ENCODE assay signal across 8 mouse cellular contexts in the genomic region with DNA sequence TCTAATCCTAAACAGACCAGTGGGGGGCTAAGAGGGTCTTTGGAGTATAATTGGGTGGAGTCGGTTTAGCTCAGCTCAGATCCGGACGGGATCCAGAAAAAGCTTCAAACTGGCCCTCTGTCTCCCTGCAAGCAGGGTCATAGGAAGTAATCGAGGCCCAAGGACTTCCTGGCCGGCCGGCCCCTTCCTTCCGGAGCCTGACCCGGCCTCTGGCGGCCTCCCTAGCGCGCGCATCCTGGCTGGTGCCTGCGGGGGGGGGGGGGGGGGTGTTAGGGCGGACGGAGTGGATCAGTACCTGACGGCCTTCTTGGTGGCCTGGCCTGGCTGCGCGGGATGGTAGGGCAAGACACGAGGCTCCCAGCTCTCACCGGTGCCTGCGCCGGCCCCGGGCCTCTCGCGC. TPM values are rescaled to one million over a fixed set of nuclear protein-coding genes. Genes with fewer than 3 reads are reported as not detected.
DNase-seq lines count a peak whose midpoint lies in the region; ATAC-seq and TF ChIP-seq lines count a peak whose summit lies in the region.

No protein-coding gene starts in this region.

- H3K9ac ChIP-seq in heart, embryonic 15.5 days: peak overlapping the region; percentile 74
- H3K9ac ChIP-seq in midbrain, embryonic 11.5 days (ENCODE audit: low read length): peak overlapping the region; percentile 79

- no peaks in the 10 kb centered on the region; the same call in 1 of the 2 replicates for H3K4me1 ChIP-seq in bone marrow, adult 2 months (ENCODE audit: control insufficient read depth, insufficient read depth, low read length)
- peaks cover 30% of the 10 kb centered on the region for H3K4me1 ChIP-seq in heart, embryonic 15.5 days (replicated peaks)
- H3K4me1 ChIP-seq in midbrain, embryonic 11.5 days (ENCODE audit: control insufficient read depth, insufficient read depth, low read length): peaks cover 22% of the 10 kb centered on the region

- H3K27ac ChIP-seq in bone marrow, adult 2 months (ENCODE audit: control insufficient read depth, insufficient read depth, low read depth, low read length, poor library complexity): peak overlapping the region; percentile 26; the same call in 1 of the 2 replicates
- peak overlapping the region; percentile 92 for H3K27ac ChIP-seq in heart, embryonic 15.5 days
- H3K27ac ChIP-seq in midbrain, embryonic 11.5 days (ENCODE audit: low read depth, low read length): peak overlapping the region; percentile 25; the same call in 1 of the 2 replicates

- H3K4me2 ChIP-seq in heart, embryonic 15.5 days: peak overlapping the region; percentile 91
- H3K4me2 ChIP-seq in midbrain, embryonic 11.5 days: peak overlapping the region; percentile 80

- intact Hi-C loops in left cerebral cortex, postnatal 14 days (cut with DNase I): loop anchor here (5.0 kb wide), 1 partner anchor 119 kb away; no protein-coding TSS in a partner anchor

- peaks cover 22% of the 10 kb centered on the region for H3K36me3 ChIP-seq in heart, embryonic 15.5 days
- peaks cover 20% of the 10 kb centered on the region; the same call in 1 of the 2 replicates for H3K36me3 ChIP-seq in midbrain, embryonic 11.5 days (ENCODE audit: control insufficient read depth, insufficient read depth, low read length)

- TF ChIP-seq CTCF in bone marrow, adult 2 months (IDR thresholded peaks at IDR 0.05; ENCODE audit: control insufficient read depth, insufficient read depth, low read length): no peak

- no peak for TF ChIP-seq POLR2A in bone marrow, adult 2 months (IDR thresholded peaks at IDR 0.05; ENCODE audit: borderline replicate concordance, control insufficient read depth, low read depth, low read length)

- H3K9me3 ChIP-seq in heart, embryonic 15.5 days (replicated peaks): no peaks in the 10 kb centered on the region
- H3K9me3 ChIP-seq in midbrain, embryonic 11.5 days (ENCODE audit: control insufficient read depth, low read length): no peaks in the 10 kb centered on the region

- peaks cover 70% of the 10 kb centered on the region for H3K27me3 ChIP-seq in heart, embryonic 15.5 days
- H3K27me3 ChIP-seq in midbrain, embryonic 11.5 days (ENCODE audit: control insufficient read depth, insufficient read depth, low read length): peaks cover 9% of the 10 kb centered on the region; the same call in 1 of the 2 replicates

- no peak; the same call in 1 of the 2 replicates for ATAC-seq in heart, embryonic 15.5 days (replicated peaks; ENCODE audit: insufficient number of reproducible peaks, insufficient read depth, low FRiP score, low read depth)
- ATAC-seq in midbrain, embryonic 11.5 days (ENCODE audit: low FRiP score): no peak

- H3K4me3 ChIP-seq in bone marrow, adult 2 months (replicated peaks; ENCODE audit: control insufficient read depth, low read depth, low read length): peak overlapping the region; percentile 70
- peak overlapping the region; percentile 85 for H3K4me3 ChIP-seq in heart, embryonic 15.5 days
- peak overlapping the region; percentile 62 for H3K4me3 ChIP-seq in midbrain, embryonic 11.5 days (ENCODE audit: low read depth, low read length)

- under 1% methylated on average over 25 of the region's 25 CpGs for WGBS in bone marrow, adult 2 months
- WGBS in heart, embryonic 15.5 days: under 1% methylated on average over 19 of the region's 25 CpGs
- 0% methylated on average over 14 of the region's 25 CpGs for WGBS in midbrain, embryonic 11.5 days

- peak; percentile 26 for DNase-seq in gastrocnemius, adult 18-20 months (ENCODE audit: low spot score)
- DNase-seq in gastrocnemius, postnatal 4 days (ENCODE audit: low spot score in 2 of 2): no peak
- DNase-seq in kidney, postnatal 4 days: peak; percentile 68 to 76
- peak; percentile 88 for DNase-seq in midbrain, embryonic 11.5 days (ENCODE audit: low spot score, missing footprints)
- DNase-seq in right cerebral cortex, postnatal 14 days: no peak
- DNase-seq in left cerebral cortex, postnatal 14 days (ENCODE audit: low spot score in 2 of 2): no peak

RNA-seq across cellular contexts. Expression of gene Chpf, which starts 0.6 kb away (rescaled TPM):
- total RNA-seq in gastrocnemius, adult 18-20 months (2021): 1 to 10 TPM; 3.7 to 4.4 TPM
- 10 to 100 TPM; 47.6 to 51.6 TPM for total RNA-seq in gastrocnemius, postnatal 4 days (2021)
- polyA plus RNA-seq in bone marrow, adult 2 months (2011; ENCODE audit: insufficient read depth, insufficient read length, low replicate concordance, missing spikeins): 2.1 and 4.7 TPM in 2 replicates
- polyA plus RNA-seq in heart, embryonic 15.5 days (2015; fragmentation: Nextera tagmentation; extraction: Ambion mirVana): 23.9 and 36.6 TPM in 2 replicates
- 15.2 and 20.8 TPM in 2 replicates for polyA plus RNA-seq in midbrain, embryonic 11.5 days (2014; fragmentation: Nextera tagmentation; extraction: Ambion mirVana)
- total RNA-seq in left cerebral cortex, postnatal 14 days (2021): 10 to 100 TPM; 77.0 to 79.3 TPM

RNA-seq across cellular contexts. Expression of gene Tmem198, which starts 0.8 kb away (rescaled TPM):
- total RNA-seq in gastrocnemius, adult 18-20 months (2021): under 1 TPM in 1 of 2 experiments, not detected in 1; 0.36 TPM
- under 1 TPM; 0.78 to 0.93 TPM for total RNA-seq in gastrocnemius, postnatal 4 days (2021)
- polyA plus RNA-seq in bone marrow, adult 2 months (2011; ENCODE audit: insufficient read depth, insufficient read length, low replicate concordance, missing spikeins): not detected in 2 replicates
- polyA plus RNA-seq in heart, embryonic 15.5 days (2015; fragmentation: Nextera tagmentation; extraction: Ambion mirVana): 0.39 and 0.80 TPM in 2 replicates
- 11.6 and 13.0 TPM in 2 replicates for polyA plus RNA-seq in midbrain, embryonic 11.5 days (2014; fragmentation: Nextera tagmentation; extraction: Ambion mirVana)
- 10 to 100 TPM; 76.1 to 77.3 TPM for total RNA-seq in left cerebral cortex, postnatal 14 days (2021)

RNA-seq across cellular contexts. Expression of gene Obsl1, which starts 27.8 kb away (rescaled TPM):
- total RNA-seq in gastrocnemius, adult 18-20 months (2021): 10 to 100 TPM; 25.0 to 30.0 TPM
- total RNA-seq in gastrocnemius, postnatal 4 days (2021): 100 to 1,000 TPM; 203 to 213 TPM
- 4.3 and 6.2 TPM in 2 replicates for polyA plus RNA-seq in bone marrow, adult 2 months (2011; ENCODE audit: insufficient read depth, insufficient read length, low replicate concordance, missing spikeins)
- polyA plus RNA-seq in heart, embryonic 15.5 days (2015; fragmentation: Nextera tagmentation; extraction: Ambion mirVana): 95.1 and 122 TPM in 2 replicates
- 31.0 and 33.2 TPM in 2 replicates for polyA plus RNA-seq in midbrain, embryonic 11.5 days (2014; fragmentation: Nextera tagmentation; extraction: Ambion mirVana)
- 10 to 100 TPM; 33.4 to 35.1 TPM for total RNA-seq in left cerebral cortex, postnatal 14 days (2021)

RNA-seq across cellular contexts. Expression of gene Asic4, which starts 28.3 kb away (rescaled TPM):
- total RNA-seq in gastrocnemius, adult 18-20 months (2021): not detected
- total RNA-seq in gastrocnemius, postnatal 4 days (2021): under 1 TPM in 1 of 2 experiments, not detected in 1; 0.13 TPM
- not detected in 2 replicates for polyA plus RNA-seq in bone marrow, adult 2 months (2011; ENCODE audit: insufficient read depth, insufficient read length, low replicate concordance, missing spikeins)
- 0.40 and 0.81 TPM in 2 replicates for polyA plus RNA-seq in heart, embryonic 15.5 days (2015; fragmentation: Nextera tagmentation; extraction: Ambion mirVana)
- polyA plus RNA-seq in midbrain, embryonic 11.5 days (2014; fragmentation: Nextera tagmentation; extraction: Ambion mirVana): 4.6 and 5.9 TPM in 2 replicates
- 10 to 100 TPM; 14.9 to 17.7 TPM for total RNA-seq in left cerebral cortex, postnatal 14 days (2021)

RNA-seq across cellular contexts. Expression of gene Inha, which starts 28.4 kb away (rescaled TPM):
- 1 to 10 TPM; 1.1 to 1.7 TPM for total RNA-seq in gastrocnemius, adult 18-20 months (2021)
- 10 to 100 TPM; 13.4 to 15.1 TPM for total RNA-seq in gastrocnemius, postnatal 4 days (2021)
- polyA plus RNA-seq in bone marrow, adult 2 months (2011; ENCODE audit: insufficient read depth, insufficient read length, low replicate concordance, missing spikeins): not detected in 2 replicates
- polyA plus RNA-seq in heart, embryonic 15.5 days (2015; fragmentation: Nextera tagmentation; extraction: Ambion mirVana): 4.1 and 5.9 TPM in 2 replicates
- 1.3 and 1.6 TPM in 2 replicates for polyA plus RNA-seq in midbrain, embryonic 11.5 days (2014; fragmentation: Nextera tagmentation; extraction: Ambion mirVana)
- total RNA-seq in left cerebral cortex, postnatal 14 days (2021): 10 to 100 TPM; 30.7 to 31.9 TPM

Comparison
In these comparisons a context has a peak if more than half of its experiments do, and no peak if none do; other contexts are left out.
1. DNase-seq: peak in gastrocnemius, adult 18-20 months (single experiment), kidney, postnatal 4 days (2 of 2) and midbrain, embryonic 11.5 days (single experiment); none in gastrocnemius, postnatal 4 days (0 of 2), right cerebral cortex, postnatal 14 days (single experiment) and left cerebral cortex, postnatal 14 days (0 of 2).
2. RNA of gene Chpf, which starts 0.6 kb away (total RNA-seq): 77.0 to 79.3 TPM in left cerebral cortex, postnatal 14 days and 47.6 to 51.6 TPM in gastrocnemius, postnatal 4 days; 3.7 to 4.4 TPM in gastrocnemius, adult 18-20 months; every median in the first group is over 4 times any median in the second.
3. RNA of gene Obsl1, which starts 27.8 kb away (total RNA-seq): 203 to 213 TPM in gastrocnemius, postnatal 4 days; 33.4 to 35.1 TPM in left cerebral cortex, postnatal 14 days and 25.0 to 30.0 TPM in gastrocnemius, adult 18-20 months; every median in the first group is over 4 times any median in the second.
4. H3K27ac ChIP-seq: peak in every context shown above with its lines; median percentile 92 in heart, embryonic 15.5 days; 26 in bone marrow, adult 2 months; 25 in midbrain, embryonic 11.5 days.
5. RNA of gene Tmem198, which starts 0.8 kb away (total RNA-seq): 76.1 to 77.3 TPM in left cerebral cortex, postnatal 14 days; 0.78 to 0.93 TPM in gastrocnemius, postnatal 4 days and 0.36 TPM in gastrocnemius, adult 18-20 months; every median in the first group is over 10 times any median in the second.
6. Peak in every context shown above with its lines, with median percentiles within 50 percentile points of each other: H3K4me3 ChIP-seq.